Mouse (Mus musculus) embryonic facial prominence, embryonic 11.5 days (tissue): ENCODE measurements at regions not wholly inside any gene's neighbourhood (a gene's known extent, or its start where the extent isn't known, plus 50 kb on each side); places are given as distances from the start of the nearest gene placed in this dataset.

Experiments
- ATAC-seq: fragments of 200-750 bp; cut with Nextera tagmentation; replicated peaks from 2 replicates; pipeline ENCODE4 v1.8.0; 2017; ENCODE audit warnings: low read depth; ENCODE audit not compliant: insufficient number of reproducible peaks, low FRiP score, low TSS enrichment
- DNase-seq: peaks from one replicate; pipeline ENCODE4 v3.0.0-alpha.2; 2015; ENCODE audit warnings: low spot score
- H3K27ac ChIP-seq: fragments of 300-500 bp; sonication (generic); replicated peaks from 2 replicates; pipeline ENCODE4 v1.5.1; 2014; ENCODE audit warnings: mild to moderate bottlenecking, low read depth, low read length, control low read depth
- H3K27me3 ChIP-seq: fragments of 300-500 bp; sonication (generic); 2 replicates; pipeline ENCODE4 v1.6.1; 2014; ENCODE audit warnings: mild to moderate bottlenecking, low read length, moderate library complexity, mixed read lengths; ENCODE audit not compliant: control insufficient read depth, insufficient read depth
- H3K36me3 ChIP-seq: fragments of 300-500 bp; sonication (generic); replicated peaks from 2 replicates; pipeline ENCODE4 v1.6.1; 2014; ENCODE audit warnings: low read depth, mild to moderate bottlenecking, low read length, moderate library complexity, mixed read lengths; ENCODE audit not compliant: control insufficient read depth, insufficient read depth
- H3K4me1 ChIP-seq: fragments of 300-500 bp; sonication (generic); 2 replicates; pipeline ENCODE4 v1.6.1; 2014; ENCODE audit warnings: low read length, mixed read lengths; ENCODE audit not compliant: control insufficient read depth, insufficient read depth
- H3K4me2 ChIP-seq: fragments of 300-500 bp; sonication (generic); 2 replicates; pipeline ENCODE4 v1.6.1; 2014; ENCODE audit warnings: low read depth, mild to moderate bottlenecking, control low read depth, low read length, moderate library complexity
- H3K4me3 ChIP-seq: fragments of 300-500 bp; sonication (generic); 2 replicates; pipeline ENCODE4 v1.5.1; 2014; ENCODE audit warnings: low read depth, low read length, control low read depth
- H3K9ac ChIP-seq: fragments of 300-500 bp; sonication (generic); replicated peaks from 2 replicates; pipeline ENCODE4 v1.6.1; 2014; ENCODE audit warnings: mild to moderate bottlenecking, control low read depth, low read length
- H3K9me3 ChIP-seq: fragments of 300-500 bp; sonication (generic); replicated peaks from 2 replicates; pipeline ENCODE4 v1.6.1; 2016; ENCODE audit warnings: mild to moderate bottlenecking, low read length, inconsistent platforms, mixed read lengths; ENCODE audit not compliant: control insufficient read depth
- WGBS: fragments of 180-500 bp; shearing (Covaris S2); extraction: QIAGEN DNeasy Blood & Tissue Kit; methylation state at CpG from one replicate; pipeline ENCODE4 v1.1.7; 2014; 5-methylcytosine and 5-hydroxymethylcytosine counted together

DNA sequence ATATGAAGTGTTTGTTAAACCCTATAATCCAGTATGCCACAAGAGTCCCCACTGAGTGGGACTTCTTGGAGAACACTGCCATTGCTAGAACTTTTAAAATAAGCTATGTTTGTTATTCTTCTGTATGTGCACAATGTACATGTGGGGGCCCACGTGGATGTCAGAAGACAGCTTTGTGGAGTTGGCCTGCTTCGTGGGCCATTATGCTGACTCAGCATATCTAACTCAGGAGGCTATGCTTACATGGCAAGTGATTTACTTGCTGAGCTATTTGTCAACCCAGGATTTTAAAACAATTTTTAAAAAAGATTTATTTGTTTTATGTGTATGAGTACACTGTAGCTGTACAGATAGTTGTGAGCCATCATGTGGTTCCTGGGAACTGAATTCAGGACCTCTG lies 207.6 kb upstream of the Steap1 start:
- no peaks in the 10 kb centered on the region for H3K27me3 ChIP-seq
- H3K27ac ChIP-seq, result no peak overlapping the region
- no peaks in the 10 kb centered on the region for H3K9me3 ChIP-seq
- no peak overlapping the region for H3K4me3 ChIP-seq
- H3K9ac ChIP-seq, result no peak overlapping the region
- H3K36me3 ChIP-seq, result no peaks in the 10 kb centered on the region
- no peak for DNase-seq
- no peaks in the 10 kb centered on the region for H3K4me1 ChIP-seq
- no peak for ATAC-seq
- 86% methylated on average over 2 of the region's 2 CpGs for WGBS
- H3K4me2 ChIP-seq, result no peak overlapping the region

DNA sequence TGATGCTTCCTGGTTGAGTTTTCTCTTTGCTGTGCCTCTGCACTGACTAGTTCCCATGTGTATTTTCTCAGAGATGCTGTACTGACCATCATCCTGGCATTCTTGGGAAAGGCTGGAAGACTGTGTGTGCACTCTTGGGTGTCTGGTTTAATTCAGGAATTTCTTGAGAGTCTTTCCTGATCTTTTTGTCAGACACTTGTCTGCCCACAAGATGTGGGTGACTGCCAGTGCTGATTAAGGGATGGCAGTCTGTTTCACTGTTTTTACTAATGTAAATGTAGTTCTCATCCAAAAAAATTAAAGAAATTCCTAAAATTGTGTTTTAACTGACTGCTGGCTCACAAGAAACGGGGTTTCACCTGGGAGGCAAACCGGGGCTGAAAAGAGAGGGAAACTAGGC lies 206.7 kb upstream of the Steap1 start:
- H3K4me2 ChIP-seq, result no peak overlapping the region
- H3K4me3 ChIP-seq, result no peak overlapping the region
- no peak for DNase-seq
- no peak overlapping the region for H3K9ac ChIP-seq
- no peaks in the 10 kb centered on the region for H3K36me3 ChIP-seq
- no peak overlapping the region for H3K27ac ChIP-seq
- no peaks in the 10 kb centered on the region for H3K27me3 ChIP-seq
- WGBS, result 74% methylated on average over 2 of the region's 2 CpGs
- no peak for ATAC-seq
- H3K9me3 ChIP-seq, result no peaks in the 10 kb centered on the region
- no peaks in the 10 kb centered on the region for H3K4me1 ChIP-seq

DNA sequence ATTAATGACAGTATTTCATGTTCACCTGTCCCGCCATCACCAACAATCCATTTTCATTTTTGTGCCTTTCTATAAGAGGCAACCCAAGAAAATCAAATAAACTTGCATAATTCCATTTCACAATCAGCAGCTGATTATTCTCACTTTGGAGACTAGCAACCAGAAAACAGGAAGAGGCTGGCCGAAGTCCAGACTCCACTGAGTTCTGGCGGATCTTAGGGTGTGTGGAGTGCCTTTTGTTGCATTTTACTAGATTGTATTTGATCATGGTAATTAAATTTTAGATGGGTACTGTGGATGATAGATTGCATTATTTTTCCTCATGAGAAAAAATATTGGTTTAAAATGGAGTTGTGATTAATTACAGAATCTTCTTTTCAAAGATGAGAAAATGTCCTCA lies 176.7 kb upstream of the Steap1 start:
- H3K4me1 ChIP-seq, result no peaks in the 10 kb centered on the region
- no peak overlapping the region for H3K4me3 ChIP-seq
- no peak overlapping the region for H3K27ac ChIP-seq
- no peak overlapping the region for H3K4me2 ChIP-seq
- H3K9ac ChIP-seq, result no peak overlapping the region
- WGBS, result 89% methylated on average over 3 of the region's 3 CpGs
- H3K27me3 ChIP-seq, result no peaks in the 10 kb centered on the region
- no peak for DNase-seq
- ATAC-seq, result no peak
- H3K36me3 ChIP-seq, result no peaks in the 10 kb centered on the region
- H3K9me3 ChIP-seq, result no peaks in the 10 kb centered on the region

DNA sequence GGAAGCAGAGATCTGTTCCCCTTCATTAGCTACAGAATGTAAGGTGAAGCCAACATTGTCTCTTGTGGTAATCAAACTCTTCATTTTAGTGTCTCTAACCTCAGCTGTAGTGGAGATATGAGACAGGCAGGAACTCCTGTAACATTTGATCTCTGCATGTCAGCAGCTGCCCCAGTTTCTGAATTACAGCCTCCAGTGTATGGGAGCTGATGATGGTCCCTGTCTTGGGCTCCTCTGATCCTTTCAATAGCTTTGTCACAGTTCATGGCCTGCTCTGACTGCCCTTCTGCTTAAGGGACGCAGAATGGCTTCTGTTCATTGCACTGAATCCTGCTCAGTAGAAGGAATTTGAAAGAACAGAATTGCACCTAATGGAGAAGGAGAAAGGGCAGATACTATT lies 167.3 kb upstream of the Steap1 start:
- H3K9ac ChIP-seq, result no peak overlapping the region
- no peaks in the 10 kb centered on the region for H3K36me3 ChIP-seq
- no peaks in the 10 kb centered on the region for H3K27me3 ChIP-seq
- H3K27ac ChIP-seq, result no peak overlapping the region
- 74% methylated on average over 1 of the region's 1 CpGs for WGBS
- no peaks in the 10 kb centered on the region for H3K4me1 ChIP-seq
- H3K4me2 ChIP-seq, result no peak overlapping the region
- H3K9me3 ChIP-seq, result no peaks in the 10 kb centered on the region
- H3K4me3 ChIP-seq, result no peak overlapping the region
- ATAC-seq (no peak), DNase-seq (no peak)

DNA sequence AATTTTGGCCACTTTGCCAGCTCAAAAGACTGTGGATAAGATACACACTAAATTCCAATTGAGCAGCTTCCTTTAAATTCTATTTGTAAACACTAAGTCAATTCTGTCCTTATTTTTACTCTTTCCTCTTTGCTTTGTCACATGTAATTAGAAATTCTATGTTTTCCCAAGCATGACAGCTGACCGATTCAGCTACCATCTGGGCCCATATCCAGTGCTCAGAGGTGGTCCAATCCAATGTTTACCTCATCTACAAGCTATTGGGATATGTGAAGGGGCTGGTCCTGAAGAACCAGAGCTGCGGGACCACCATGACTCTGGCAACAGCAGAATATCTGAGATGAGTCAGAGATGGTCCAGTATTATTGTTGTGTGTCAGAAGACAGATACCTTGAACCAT lies 140.2 kb upstream of the Steap1 start:
- Histone ChIP-seq H3K4me1 (no peaks in the 10 kb centered on the region), H3K27me3 (no peaks in the 10 kb centered on the region), H3K4me2 (no peak overlapping the region), H3K36me3 (no peaks in the 10 kb centered on the region), H3K9me3 (no peaks in the 10 kb centered on the region), H3K4me3 (no peak overlapping the region), H3K9ac (no peak overlapping the region), H3K27ac (no peak overlapping the region)
- DNase-seq (no peak), ATAC-seq (no peak)
- 84% methylated on average over 2 of the region's 2 CpGs for WGBS

DNA sequence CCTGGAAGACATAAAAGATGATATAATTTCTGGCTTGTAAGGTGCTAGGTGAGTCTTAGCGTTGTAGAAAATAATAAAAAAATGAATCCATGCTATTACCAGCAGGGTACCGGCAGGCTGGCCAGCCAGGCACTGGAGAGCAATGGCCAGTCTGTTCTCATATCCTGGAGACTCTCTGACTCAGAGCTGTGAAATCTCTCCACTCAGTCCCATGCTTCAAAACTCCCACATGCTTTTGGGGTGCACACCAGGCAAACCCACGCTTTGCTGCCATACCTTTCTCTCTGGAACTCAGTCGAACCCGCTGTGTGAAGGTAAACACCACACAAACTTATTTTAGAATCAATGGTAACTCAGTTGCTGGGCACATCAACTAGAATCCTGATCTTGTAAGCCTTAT lies 124.3 kb upstream of the Steap1 start:
- H3K27ac ChIP-seq, result no peak overlapping the region
- no peaks in the 10 kb centered on the region for H3K36me3 ChIP-seq
- DNase-seq (no peak), ATAC-seq (no peak)
- no peak overlapping the region for H3K9ac ChIP-seq
- no peak overlapping the region for H3K4me2 ChIP-seq
- no peak overlapping the region for H3K4me3 ChIP-seq
- 90% methylated on average over 5 of the region's 5 CpGs for WGBS
- no peaks in the 10 kb centered on the region for H3K27me3 ChIP-seq
- no peaks in the 10 kb centered on the region for H3K4me1 ChIP-seq
- no peaks in the 10 kb centered on the region for H3K9me3 ChIP-seq

DNA sequence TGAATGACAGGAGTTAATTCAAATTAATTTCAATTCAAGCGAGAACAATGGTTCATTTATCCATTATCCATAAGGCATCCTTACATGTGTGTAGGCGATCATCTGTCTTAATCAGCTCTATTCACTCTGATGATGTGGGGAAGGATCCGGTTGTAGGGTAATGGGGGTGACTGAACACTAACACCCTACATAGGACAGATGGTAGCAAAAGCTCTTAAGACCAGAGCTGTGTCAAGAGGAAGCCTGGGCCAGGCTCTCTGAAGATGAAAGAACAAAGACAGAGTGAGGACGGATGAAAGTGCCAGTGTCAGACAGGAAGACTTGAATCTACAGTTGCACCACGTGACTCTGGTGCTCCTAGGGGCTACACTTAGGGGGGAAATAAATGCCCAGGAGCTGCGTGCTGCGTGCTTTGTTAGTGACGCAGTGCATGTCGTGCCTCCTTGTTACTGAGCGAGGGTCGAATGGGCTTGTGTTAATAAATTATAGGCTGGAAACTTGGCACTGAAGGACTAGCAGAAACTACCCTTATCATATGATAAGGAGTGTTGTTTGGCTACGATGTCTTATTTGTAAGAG lies 107.1 kb upstream of the Steap1 start:
- no peak overlapping the region for H3K27ac ChIP-seq
- H3K4me2 ChIP-seq, result no peak overlapping the region
- no peaks in the 10 kb centered on the region for H3K36me3 ChIP-seq
- 77% methylated on average over 12 of the region's 12 CpGs for WGBS
- no peaks in the 10 kb centered on the region for H3K27me3 ChIP-seq
- H3K4me1 ChIP-seq, result no peaks in the 10 kb centered on the region
- no peaks in the 10 kb centered on the region for H3K9me3 ChIP-seq
- no peak for ATAC-seq
- no peak for DNase-seq
- no peak overlapping the region for H3K4me3 ChIP-seq
- no peak overlapping the region for H3K9ac ChIP-seq

DNA sequence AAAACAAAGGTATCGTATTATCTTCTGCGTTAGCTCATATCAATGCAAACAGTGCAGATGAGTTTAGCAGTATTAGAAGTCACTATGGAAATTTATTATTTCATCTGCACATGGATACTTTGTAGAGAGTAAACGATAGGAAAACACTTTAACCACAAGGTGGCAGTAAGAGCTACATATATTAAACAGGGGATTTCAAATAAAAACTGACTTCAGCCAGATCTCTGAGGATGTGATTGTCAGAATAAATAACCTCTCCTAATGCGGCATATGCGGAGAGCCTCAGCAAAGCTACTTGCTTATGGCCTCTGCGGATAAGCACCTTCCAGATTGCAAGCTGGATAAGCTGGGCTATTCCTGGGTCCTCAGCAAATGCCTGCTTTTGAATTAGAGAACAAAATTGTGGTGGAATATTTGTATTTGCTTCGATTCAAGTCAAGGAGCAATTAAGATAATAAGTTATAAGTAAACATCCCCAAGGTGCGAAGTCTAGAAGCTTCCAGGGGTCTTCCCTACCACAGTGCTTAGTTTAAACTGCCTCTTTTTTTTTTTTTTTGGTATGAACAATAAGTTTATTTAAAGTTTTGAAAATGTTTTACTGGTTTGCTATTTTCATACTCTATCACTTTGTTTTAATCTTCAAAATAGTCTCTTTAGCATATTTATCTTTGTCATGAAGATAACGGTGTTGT lies 96.8 kb upstream of the Steap1 start:
- WGBS, result 55% methylated on average over 9 of the region's 9 CpGs
- H3K9me3 ChIP-seq, result no peaks in the 10 kb centered on the region
- DNase-seq (peak; percentile 75), ATAC-seq (0 out of 2 replicates have a peak, but pooled peaks have one; percentile 39)
- no peak overlapping the region for H3K4me2 ChIP-seq
- no peak overlapping the region for H3K9ac ChIP-seq
- no peak overlapping the region for H3K4me3 ChIP-seq
- no peaks in the 10 kb centered on the region for H3K27me3 ChIP-seq
- H3K36me3 ChIP-seq, result no peaks in the 10 kb centered on the region
- no peak overlapping the region for H3K27ac ChIP-seq
- H3K4me1 ChIP-seq, result no peaks in the 10 kb centered on the region
